Mouse (Mus musculus) adrenal gland, adult (tissue): ENCODE data around the gene Cdk17.

Experiments
- DNase-seq, 2 experiments: peaks; one replicate each; pipeline ENCODE4 v3.0.0; 2022 to 2023; ENCODE audit warnings: low spot score in 1 of 2; ENCODE audit not compliant: inconsistent age in 2 of 2

Gene Cdk17

GRCm38 (mm10) chr10:93227921-93228320 is 67.2 kb downstream of the Cdk17 start:
- peak in 1 of 2 experiments; percentile 41 for DNase-seq

- no peak for DNase-seq
Measured at GRCm38 (mm10) chr10:93228401-93229007, 67.8 kb downstream of the Cdk17 start.

GRCm38 (mm10) chr10:93231490-93231889 is 70.8 kb downstream of the Cdk17 start:
- no peak for DNase-seq

GRCm38 (mm10) chr10:93231893-93232292 is 71.2 kb downstream of the Cdk17 start:
- DNase-seq, result no peak

- no peak for DNase-seq
Measured at GRCm38 (mm10) chr10:93233665-93234194, 73.1 kb downstream of the Cdk17 start.

- DNase-seq, result no peak
Measured at GRCm38 (mm10) chr10:93234692-93235091, 74.0 kb downstream of the Cdk17 start.

- DNase-seq, result no peak
Measured at GRCm38 (mm10) chr10:93239201-93239806, 78.6 kb downstream of the Cdk17 start.

GRCm38 (mm10) chr10:93242208-93242607 is 81.5 kb downstream of the Cdk17 start:
- no peak for DNase-seq

GRCm38 (mm10) chr10:93242861-93243260 is 82.2 kb downstream of the Cdk17 start:
- DNase-seq, result no peak

GRCm38 (mm10) chr10:93244209-93244705 is 83.6 kb downstream of the Cdk17 start:
- no peak for DNase-seq

- no peak for DNase-seq
Measured at GRCm38 (mm10) chr10:93246185-93246920, 85.7 kb downstream of the Cdk17 start.

- no peak for DNase-seq
Measured at GRCm38 (mm10) chr10:93247422-93247821, 86.7 kb downstream of the Cdk17 start.

GRCm38 (mm10) chr10:93247902-93248301 is 87.2 kb downstream of the Cdk17 start:
- DNase-seq, result no peak

- no peak for DNase-seq
Measured at GRCm38 (mm10) chr10:93248416-93248815, 87.7 kb downstream of the Cdk17 start.

- no peak for DNase-seq
Measured at GRCm38 (mm10) chr10:93249901-93250300, 89.2 kb downstream of the Cdk17 start.

- DNase-seq, result no peak
Measured at GRCm38 (mm10) chr10:93250436-93251317, 90.0 kb downstream of the Cdk17 start.

- DNase-seq, result no peak
Measured at GRCm38 (mm10) chr10:93251426-93251825, 90.8 kb downstream of the Cdk17 start.

- DNase-seq, result no peak
Measured at GRCm38 (mm10) chr10:93252661-93253060, 92.0 kb downstream of the Cdk17 start.

- no peak for DNase-seq
Measured at GRCm38 (mm10) chr10:93253156-93253555, 92.5 kb downstream of the Cdk17 start.

GRCm38 (mm10) chr10:93255294-93255693 is 94.6 kb downstream of the Cdk17 start:
- DNase-seq, result peak in 1 of 2 experiments; percentile 47

- DNase-seq, result no peak
Measured at GRCm38 (mm10) chr10:93259826-93260225, 99.2 kb downstream of the Cdk17 start.
